Mouse (Mus musculus) G1E (cell line): ENCODE data around the gene Exosc10. TPM values are rescaled to one million over a fixed set of nuclear protein-coding genes. Genes with fewer than 3 reads are reported as not detected.

Experiments used
- ATAC-seq: 2 replicates; pipeline ENCODE4 v1.8.0; 2016; ENCODE audit warnings: mild to moderate bottlenecking; ENCODE audit not compliant: insufficient number of reproducible peaks, poor library complexity, low FRiP score, severe bottlenecking; ENCODE audit errors: extremely low read depth
- DNase-seq: peaks from one replicate; pipeline ENCODE4 v3.0.0; 2012; ENCODE audit warnings: low spot score
- H3K27me3 ChIP-seq: 2 replicates; pipeline ENCODE4 v1.6.1; 2012; ENCODE audit warnings: mild to moderate bottlenecking, low read length, inconsistent platforms; ENCODE audit not compliant: insufficient read depth
- H3K36me3 ChIP-seq: replicated peaks from 2 replicates; pipeline ENCODE3; 2012; ENCODE audit warnings: mild to moderate bottlenecking, inconsistent platforms
- H3K4me1 ChIP-seq: 2 replicates; pipeline ENCODE4 v1.6.1; 2012; ENCODE audit warnings: low read depth, low read length, inconsistent platforms, mixed read lengths; ENCODE audit not compliant: insufficient read depth
- H3K4me3 ChIP-seq: 2 replicates; pipeline ENCODE4 v1.5.1; 2012; ENCODE audit warnings: low read depth, mild to moderate bottlenecking, inconsistent platforms, low read length, moderate library complexity, mixed read lengths
- H3K9me3 ChIP-seq: replicated peaks from 2 replicates; pipeline ENCODE4 v1.6.1; 2012; ENCODE audit warnings: inconsistent platforms
- CTCF ChIP-seq: IDR thresholded peaks from 2 replicates; pipeline ENCODE4 v1.5.1; 2012; ENCODE audit warnings: low read depth, low read length, inconsistent platforms, mixed read lengths
- GATA1 ChIP-seq: IDR thresholded peaks from 2 replicates; pipeline ENCODE4 v1.6.1; 2012; ENCODE audit warnings: borderline replicate concordance, low read length, inconsistent platforms, mixed read lengths
- GATA2 ChIP-seq: IDR thresholded peaks from 2 replicates; pipeline ENCODE4 v1.6.1; 2012; ENCODE audit warnings: low read depth, low read length, inconsistent platforms, borderline replicate concordance
- POLR2AphosphoS5 ChIP-seq: IDR thresholded peaks from 2 replicates; pipeline ENCODE4 v1.6.1; 2012; ENCODE audit warnings: low read depth, low read length, inconsistent platforms; ENCODE audit not compliant: insufficient replicate concordance
- TAL1 ChIP-seq: conservative IDR thresholded peaks from 2 replicates; pipeline ENCODE4 v1.6.1; 2012; ENCODE audit warnings: low read depth, low read length, inconsistent platforms, mixed read lengths
- polyA plus RNA-seq: library from polyadenylated mRNA; stranded (reverse); fragments of >175 nt; gene quantifications from 2 replicates; pipeline ENCODE4 v1.2.3, GENCODE M21; 2012
- total RNA-seq, 2 experiments: library from RNA; stranded (forward) in 1 of 2; stranded (reverse) in 1 of 2; fragments of 200-1000 nt in 1 of 2; fragments of >200 nt in 1 of 2; fragmentation: Nextera tagmentation in 1 of 2; gene quantifications; 2 replicates each; pipeline ENCODE4 v1.2.3; 2014 to 2017

Exosc10 gene
- total and polyA plus RNA-seq, 3 experiments: 55.9 to 151 (median 78.0) TPM

DNA sequence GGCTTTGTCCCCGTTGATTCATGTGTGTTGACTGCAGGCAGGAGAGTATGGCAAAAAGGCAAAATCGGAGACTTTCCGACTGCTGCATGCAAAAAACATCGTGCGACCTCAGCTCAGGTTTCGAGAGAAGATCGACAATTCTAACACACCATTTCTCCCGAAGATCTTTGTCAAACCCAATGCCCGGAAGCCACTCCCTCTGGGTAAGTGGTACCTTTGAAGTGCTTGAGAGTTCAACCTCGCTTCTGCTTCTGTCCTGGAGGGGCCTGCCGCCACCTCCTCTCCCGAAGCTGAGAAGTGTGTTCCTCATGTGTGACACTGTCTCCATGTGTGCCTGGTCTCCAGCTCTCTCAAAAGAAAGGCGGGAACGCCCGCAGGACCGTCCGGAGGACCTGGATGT lies 4.4 kb downstream of the Exosc10 start:
- Histone ChIP-seq H3K4me1 (peaks cover 12% of the 10 kb centered on the region), H3K27me3 (no peaks in the 10 kb centered on the region), H3K4me3 (no peak overlapping the region), H3K9me3 (no peaks in the 10 kb centered on the region), H3K36me3 (peaks cover 77% of the 10 kb centered on the region)
- TF ChIP-seq GATA2 (no peak), GATA1 (no peak), POLR2AphosphoS5 (no peak), CTCF (no peak), TAL1 (no peak)
- DNase-seq (no peak), ATAC-seq (no peak)

DNA sequence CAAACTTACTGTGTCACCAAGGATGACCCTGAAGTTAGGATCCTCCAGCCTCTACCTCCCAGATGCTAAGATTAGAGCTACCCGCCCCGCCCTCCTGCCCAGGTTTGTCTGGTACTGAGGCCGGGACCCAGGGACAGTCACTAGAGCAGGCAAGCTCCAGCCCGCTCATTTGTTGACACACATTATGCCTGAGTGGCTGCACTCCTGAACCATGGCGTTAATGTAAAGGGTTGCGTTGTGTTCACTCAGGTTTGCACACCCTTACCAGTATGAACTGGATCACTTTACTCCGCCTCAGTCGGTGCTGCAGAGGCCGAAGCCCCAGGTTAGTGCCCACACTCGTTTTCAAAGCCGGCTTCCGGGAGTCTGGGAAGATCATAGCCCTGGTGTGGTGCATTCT lies 5.4 kb downstream of the Exosc10 start:
- no peak for ATAC-seq
- no peak for TF ChIP-seq GATA1
- TF ChIP-seq CTCF: no peak
- TF ChIP-seq POLR2AphosphoS5: no peak
- Histone ChIP-seq H3K9me3 (no peaks in the 10 kb centered on the region), H3K36me3 (peaks cover 86% of the 10 kb centered on the region), H3K4me1 (peaks cover 6% of the 10 kb centered on the region), H3K4me3 (no peak overlapping the region), H3K27me3 (no peaks in the 10 kb centered on the region; the same call in 1 of the 2 replicates)
- no peak for DNase-seq

DNA sequence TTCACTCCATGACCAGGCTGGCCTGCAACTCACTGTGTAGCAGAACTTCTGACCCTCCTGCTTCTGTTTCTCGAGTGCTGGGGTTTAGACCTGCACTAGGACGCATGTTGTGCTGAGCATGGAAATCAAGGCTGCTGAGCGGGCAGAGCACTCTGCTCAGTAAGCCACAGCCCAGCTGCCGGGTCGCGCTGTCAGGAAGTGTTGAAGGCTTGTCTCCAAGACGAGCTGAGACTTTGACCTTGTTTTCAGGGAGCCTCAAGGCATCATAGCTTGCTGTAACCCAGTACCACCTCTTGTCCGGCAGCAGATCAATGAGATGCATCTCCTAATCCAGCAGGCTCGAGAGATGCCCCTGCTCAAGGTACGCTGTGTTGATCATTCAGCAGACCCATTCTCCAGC lies 11.9 kb downstream of the Exosc10 start:
- Histone ChIP-seq H3K27me3 (no peaks in the 10 kb centered on the region; the same call in 1 of the 2 replicates), H3K9me3 (no peaks in the 10 kb centered on the region), H3K4me1 (0 out of 2 replicates have a peak, but pooled peaks cover 2% of the 10 kb centered on the region), H3K36me3 (peaks cover 98% of the 10 kb centered on the region), H3K4me3 (no peak overlapping the region)
- TF ChIP-seq GATA2: no peak
- TF ChIP-seq GATA1: no peak
- TF ChIP-seq POLR2AphosphoS5: no peak
- TF ChIP-seq TAL1: no peak
- TF ChIP-seq CTCF: no peak
- DNase-seq: no peak
- ATAC-seq: no peak

DNA sequence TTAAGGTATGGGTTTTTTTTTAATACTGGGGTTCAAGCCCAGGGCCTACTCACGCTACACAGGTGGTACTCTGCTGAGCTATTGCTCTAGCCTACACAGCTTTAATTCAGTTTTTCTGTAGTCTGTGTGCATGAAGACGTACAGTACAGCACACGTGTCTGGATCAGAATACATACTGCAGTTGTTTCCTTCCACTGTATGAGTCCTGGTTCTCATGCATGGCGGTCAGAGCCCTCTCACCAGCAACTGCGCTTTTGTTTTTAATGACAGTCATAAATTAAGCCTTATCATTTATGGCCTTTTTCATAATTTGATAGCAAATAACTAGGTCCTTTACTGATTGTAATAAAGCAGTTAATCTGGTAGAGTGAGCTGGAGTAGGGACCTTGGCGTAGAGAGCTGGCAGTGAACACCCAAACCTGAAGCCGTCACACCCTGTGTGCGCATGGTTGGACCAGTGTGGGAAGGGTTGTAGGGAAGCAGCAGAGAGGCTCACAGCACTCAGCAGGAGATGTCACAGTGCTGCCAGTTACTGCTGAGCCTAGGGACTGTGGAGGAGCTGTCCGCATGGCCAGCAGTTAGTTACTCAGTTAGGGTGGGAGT lies 12.6 kb downstream of the Exosc10 start:
- peaks cover 98% of the 10 kb centered on the region for H3K36me3 ChIP-seq
- H3K27me3 ChIP-seq: no peaks in the 10 kb centered on the region; the same call in 1 of the 2 replicates
- H3K4me1 ChIP-seq: 0 out of 2 replicates have a peak, but pooled peaks cover 3% of the 10 kb centered on the region
- DNase-seq (no peak), ATAC-seq (no peak)
- no peaks in the 10 kb centered on the region for H3K9me3 ChIP-seq
- no peak overlapping the region for H3K4me3 ChIP-seq
- TF ChIP-seq TAL1 (no peak), CTCF (no peak), GATA1 (no peak), GATA2 (no peak), POLR2AphosphoS5 (no peak)

DNA sequence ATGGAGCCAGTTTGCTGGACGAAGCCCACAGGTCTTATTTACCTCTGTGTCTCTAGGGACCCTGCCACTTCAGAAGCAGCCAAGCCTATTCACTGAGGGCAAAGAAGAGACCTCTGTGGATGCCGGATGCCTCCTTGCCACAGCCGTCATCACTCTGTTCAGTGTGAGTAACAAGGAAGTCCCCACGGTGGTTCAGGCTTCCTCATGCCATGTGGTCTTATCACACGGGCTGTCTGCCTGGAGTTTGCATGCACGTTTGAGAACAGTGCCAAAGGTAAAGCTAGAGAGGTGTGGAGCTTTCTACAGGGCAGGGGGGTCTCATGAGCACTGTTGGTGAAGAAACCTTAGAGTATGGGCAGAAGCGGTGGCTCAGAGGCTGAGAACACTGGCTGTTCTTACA lies 15.0 kb downstream of the Exosc10 start:
- no peak overlapping the region for H3K4me3 ChIP-seq
- ATAC-seq (no peak), DNase-seq (no peak)
- peaks cover 18% of the 10 kb centered on the region; the same call in 1 of the 2 replicates for H3K4me1 ChIP-seq
- TF ChIP-seq TAL1 (no peak), POLR2AphosphoS5 (no peak), GATA2 (no peak), CTCF (no peak), GATA1 (no peak)
- H3K9me3 ChIP-seq: no peaks in the 10 kb centered on the region
- peaks cover 99% of the 10 kb centered on the region for H3K36me3 ChIP-seq
- H3K27me3 ChIP-seq: no peaks in the 10 kb centered on the region; the same call in 1 of the 2 replicates

DNA sequence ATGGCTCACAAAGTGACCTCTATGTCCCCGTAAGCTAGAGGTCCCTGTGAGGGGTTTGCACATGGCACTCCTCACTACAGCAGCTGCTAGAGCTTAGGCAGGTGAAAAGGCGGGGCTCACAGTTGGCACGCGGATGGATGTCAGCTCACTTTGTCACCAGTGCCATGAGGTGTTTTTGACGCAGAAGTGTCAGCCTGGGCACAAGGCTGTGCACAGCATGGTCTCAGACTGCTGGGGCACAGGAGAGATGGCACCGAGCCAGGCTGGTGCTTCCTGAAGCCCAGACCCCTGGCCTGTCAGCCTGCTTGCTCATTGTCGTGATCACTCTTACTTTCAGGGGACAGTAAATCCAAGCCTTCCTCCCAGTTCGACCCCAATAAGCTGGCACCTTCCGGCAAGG lies 22.5 kb downstream of the Exosc10 start:
- TF ChIP-seq POLR2AphosphoS5 (no peak), CTCF (no peak), GATA1 (no peak), GATA2 (no peak), TAL1 (no peak)
- Histone ChIP-seq H3K4me1 (peaks cover 44% of the 10 kb centered on the region), H3K36me3 (peaks cover 82% of the 10 kb centered on the region), H3K27me3 (no peaks in the 10 kb centered on the region; the same call in 1 of the 2 replicates), H3K4me3 (no peak overlapping the region), H3K9me3 (no peaks in the 10 kb centered on the region)
- ATAC-seq (no peak), DNase-seq (no peak)
